Mouse (Mus musculus) myocyte (in vitro differentiated cells): ENCODE data around the gene Brsk2. TPM values are rescaled to one million over a fixed set of nuclear protein-coding genes. Genes with fewer than 3 reads are reported as not detected.

Experiments used
- H3K27me3 ChIP-seq: one replicate; pipeline ENCODE4 v1.6.1; 2011; ENCODE audit not compliant: control insufficient read depth, insufficient read depth, insufficient read length
- H3K36me3 ChIP-seq: one replicate; pipeline ENCODE4 v1.6.1; 2011; ENCODE audit not compliant: control insufficient read depth, insufficient read depth
- H3K4me2 ChIP-seq: one replicate; pipeline ENCODE4 v1.6.1; 2011; ENCODE audit warnings: low read depth, control low read depth
- H3K4me3 ChIP-seq: one replicate; pipeline ENCODE4 v1.5.1; 2011; ENCODE audit warnings: mild to moderate bottlenecking, control low read depth, moderate library complexity
- H3K79me2 ChIP-seq: one replicate; pipeline ENCODE4 v1.6.1; 2011; ENCODE audit not compliant: control insufficient read depth, insufficient read depth
- H3ac ChIP-seq: one replicate; pipeline ENCODE4 v1.6.1; 2011; ENCODE audit not compliant: control insufficient read depth, insufficient read length
- CEBPB ChIP-seq: IDR thresholded peaks from 2 replicates; pipeline ENCODE4 v1.6.1; 2011; ENCODE audit warnings: mild to moderate bottlenecking, moderate library complexity; ENCODE audit not compliant: poor library complexity, insufficient read depth, severe bottlenecking
- E2F4 ChIP-seq: IDR thresholded peaks from one replicate; pipeline ENCODE4 v1.6.1; 2011; ENCODE audit warnings: mild to moderate bottlenecking, control low read depth, moderate library complexity; ENCODE audit not compliant: insufficient read depth
- MAX ChIP-seq: IDR thresholded peaks from one replicate; pipeline ENCODE4 v1.6.1; 2011; ENCODE audit warnings: low read depth, mild to moderate bottlenecking, control low read depth
- MYOD1 ChIP-seq, 3 experiments: IDR thresholded peaks; one replicate each; pipeline ENCODE4 v1.6.1; 2011; ENCODE audit warnings: control low read depth in 2 of 3, low read depth in 2 of 3, mild to moderate bottlenecking in 2 of 3, moderate library complexity in 1 of 3; ENCODE audit not compliant: insufficient read length in 2 of 3, control insufficient read depth in 1 of 3
- MYOG ChIP-seq, 3 experiments: IDR thresholded peaks; one replicate each; pipeline ENCODE4 v1.6.1; 2011; ENCODE audit warnings: control low read depth in 2 of 3, low read depth in 2 of 3, mild to moderate bottlenecking in 2 of 3; ENCODE audit not compliant: insufficient read length in 2 of 3, control insufficient read depth in 1 of 3, insufficient read depth in 1 of 3
- POLR2A ChIP-seq: IDR thresholded peaks from one replicate; pipeline ENCODE4 v1.6.1; 2011; ENCODE audit warnings: low read depth, mild to moderate bottlenecking, control low read depth, moderate library complexity; ENCODE audit not compliant: insufficient read length
- POLR2AphosphoS2 ChIP-seq: IDR thresholded peaks from one replicate; pipeline ENCODE4 v1.6.1; 2011; ENCODE audit warnings: low read depth, control low read depth; ENCODE audit not compliant: insufficient read length
- REST ChIP-seq: IDR thresholded peaks from one replicate; pipeline ENCODE4 v1.6.1; 2011; ENCODE audit warnings: mild to moderate bottlenecking, control low read depth, moderate library complexity; ENCODE audit not compliant: insufficient read depth, insufficient read length
- SRF ChIP-seq: IDR thresholded peaks from one replicate; pipeline ENCODE4 v1.6.1; 2011; ENCODE audit warnings: low read depth; ENCODE audit not compliant: control insufficient read depth, insufficient read length
- TCF12 ChIP-seq: IDR thresholded peaks from one replicate; pipeline ENCODE4 v1.6.1; 2011; ENCODE audit warnings: mild to moderate bottlenecking, control low read depth; ENCODE audit not compliant: poor library complexity, insufficient read depth, severe bottlenecking
- TCF3 ChIP-seq: IDR thresholded peaks from one replicate; pipeline ENCODE4 v1.6.1; 2011; ENCODE audit warnings: low read depth, control low read depth; ENCODE audit not compliant: insufficient read length
- USF1 ChIP-seq: IDR thresholded peaks from one replicate; pipeline ENCODE4 v1.6.1; 2011; ENCODE audit warnings: low read depth, mild to moderate bottlenecking, control low read depth, moderate library complexity
- polyA plus RNA-seq: library from polyadenylated mRNA; unstranded; fragments of >200 nt; fragmentation: generic; extraction: Trizol; gene quantifications from one replicate; pipeline ENCODE4 v1.2.1, GENCODE M21; 2012; ENCODE audit warnings: missing spikeins

The Brsk2 gene
- polyA plus RNA-seq, 1 experiment: 0.05 TPM

DNA sequence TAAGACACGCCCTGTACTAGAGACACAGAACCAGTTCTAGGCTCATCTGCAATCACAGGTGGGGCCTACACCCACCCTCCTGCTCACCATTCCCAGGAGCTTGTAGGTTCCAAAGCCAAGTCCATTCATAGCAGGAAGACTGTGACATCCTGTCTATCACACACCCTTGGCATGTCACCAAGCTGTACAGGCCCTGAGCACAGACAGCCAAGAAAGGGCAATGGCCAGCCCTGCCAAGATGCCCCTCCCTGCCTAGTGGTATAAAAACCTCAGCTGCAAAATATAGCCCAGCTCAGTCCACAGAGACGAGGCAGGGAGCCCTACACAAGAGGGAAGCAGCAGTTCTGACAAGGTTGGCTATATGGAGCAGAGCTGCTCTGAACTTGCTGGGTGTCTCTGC, 84.6 kb downstream of the Brsk2 start:
- Histone ChIP-seq H3K79me2 (peaks cover 37% of the 10 kb centered on the region), H3K4me3 (no peak overlapping the region), H3ac (no peak overlapping the region), H3K4me2 (peak overlapping the region; percentile 63), H3K36me3 (no peaks in the 10 kb centered on the region), H3K27me3 (no peaks in the 10 kb centered on the region)
- TF ChIP-seq E2F4: no peak
- TF ChIP-seq MAX: no peak
- peak; percentile 33 for TF ChIP-seq POLR2AphosphoS2
- TF ChIP-seq CEBPB: no peak
- no peak for TF ChIP-seq TCF3
- peak; percentile 74 for TF ChIP-seq SRF
- TF ChIP-seq POLR2A: peak; percentile 52
- no peak for TF ChIP-seq TCF12
- peak in 1 of 3 experiments; percentile 55 for TF ChIP-seq MYOD1 (IDR thresholded peaks at IDR 0.05; ENCODE audit: control insufficient read depth in 1 of 3, insufficient read length in 2 of 3, low read depth in 2 of 3)
- TF ChIP-seq MYOG (IDR thresholded peaks at IDR 0.05; ENCODE audit: control insufficient read depth in 1 of 3, insufficient read depth in 1 of 3, insufficient read length in 2 of 3, low read depth in 2 of 3): peak in 1 of 3 experiments; percentile 36
- no peak for TF ChIP-seq REST
- TF ChIP-seq USF1: no peak

DNA sequence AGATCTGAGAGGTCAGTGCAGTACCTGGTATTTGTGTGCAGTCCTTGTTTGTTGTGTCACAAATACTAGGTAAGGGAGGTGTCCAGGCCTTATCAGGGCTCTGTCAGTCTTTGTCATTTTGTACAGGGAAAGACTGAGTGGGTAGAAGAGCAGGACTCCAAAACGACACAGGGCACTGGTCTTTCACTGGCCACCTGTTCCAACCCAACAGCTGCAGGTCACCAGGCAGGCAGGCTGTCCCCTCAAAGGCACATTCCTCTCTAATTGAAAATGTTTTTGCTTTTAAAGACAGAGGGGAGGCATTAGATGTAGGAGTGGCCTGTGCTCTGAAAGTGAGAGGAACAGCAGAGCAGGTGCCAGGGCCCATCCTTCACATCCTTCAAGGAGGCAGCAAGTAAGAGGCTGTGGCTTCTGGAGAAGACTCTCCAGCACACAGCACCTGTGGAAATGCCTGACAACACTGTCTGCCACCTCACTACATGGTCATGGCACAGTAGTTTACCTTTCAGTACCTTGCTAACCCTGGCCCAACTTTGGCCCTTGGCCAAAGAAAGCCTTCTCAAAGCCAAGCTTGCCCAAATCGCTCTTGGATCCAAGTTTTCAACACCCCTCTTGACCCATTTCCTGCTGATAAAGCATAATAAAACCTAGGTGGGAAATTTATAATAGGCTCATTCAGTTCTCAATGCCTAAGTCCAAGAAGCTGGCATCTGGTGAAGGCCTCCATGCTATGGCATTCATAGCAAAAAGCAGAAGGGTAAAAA, 85.7 kb downstream of the Brsk2 start:
- no peak overlapping the region for H3ac ChIP-seq

GRCm38 (mm10) chr7:142037553-142038170, 88.1 kb downstream of the Brsk2 start:
- H3ac ChIP-seq: no peak overlapping the region
- H3K4me3 ChIP-seq: no peak overlapping the region
- no peaks in the 10 kb centered on the region for H3K36me3 ChIP-seq
- TF ChIP-seq TCF12: no peak
- TF ChIP-seq MAX: no peak
- no peak for TF ChIP-seq REST
- no peak for TF ChIP-seq TCF3
- TF ChIP-seq MYOD1 (IDR thresholded peaks at IDR 0.05; ENCODE audit: control insufficient read depth in 1 of 3, insufficient read length in 2 of 3, low read depth in 2 of 3): no peak
- no peak for TF ChIP-seq POLR2AphosphoS2
- TF ChIP-seq CEBPB: no peak
- no peak for TF ChIP-seq E2F4
- no peak for TF ChIP-seq USF1
- no peak for TF ChIP-seq SRF
- no peak for TF ChIP-seq POLR2A
- TF ChIP-seq MYOG (IDR thresholded peaks at IDR 0.05; ENCODE audit: control insufficient read depth in 1 of 3, insufficient read depth in 1 of 3, insufficient read length in 2 of 3, low read depth in 2 of 3): no peak
- no peaks in the 10 kb centered on the region for H3K27me3 ChIP-seq
- H3K4me2 ChIP-seq: no peak overlapping the region
- H3K79me2 ChIP-seq: peaks cover 31% of the 10 kb centered on the region

More for the DNA sequence above, 85.7 kb downstream of the Brsk2 start:
- Histone ChIP-seq H3K4me2 (peak overlapping the region; percentile 63), H3K4me3 (no peak overlapping the region), H3K36me3 (no peaks in the 10 kb centered on the region), H3K27me3 (no peaks in the 10 kb centered on the region), H3K79me2 (peaks cover 32% of the 10 kb centered on the region)
- TF ChIP-seq MYOD1 (IDR thresholded peaks at IDR 0.05; ENCODE audit: control insufficient read depth in 1 of 3, insufficient read length in 2 of 3, low read depth in 2 of 3): peak; percentile 37 to 94 (median 93)
- TF ChIP-seq SRF: no peak
- no peak for TF ChIP-seq MAX
- TF ChIP-seq E2F4: no peak
- TF ChIP-seq USF1: no peak
- peak; percentile 95 for TF ChIP-seq TCF12
- no peak for TF ChIP-seq POLR2AphosphoS2
- peak; percentile 80 for TF ChIP-seq TCF3
- TF ChIP-seq REST: no peak
- peak; percentile 55 to 95 (median 83) for TF ChIP-seq MYOG (IDR thresholded peaks at IDR 0.05; ENCODE audit: control insufficient read depth in 1 of 3, insufficient read depth in 1 of 3, insufficient read length in 2 of 3, low read depth in 2 of 3)
- no peak for TF ChIP-seq POLR2A
- TF ChIP-seq CEBPB: no peak

DNA sequence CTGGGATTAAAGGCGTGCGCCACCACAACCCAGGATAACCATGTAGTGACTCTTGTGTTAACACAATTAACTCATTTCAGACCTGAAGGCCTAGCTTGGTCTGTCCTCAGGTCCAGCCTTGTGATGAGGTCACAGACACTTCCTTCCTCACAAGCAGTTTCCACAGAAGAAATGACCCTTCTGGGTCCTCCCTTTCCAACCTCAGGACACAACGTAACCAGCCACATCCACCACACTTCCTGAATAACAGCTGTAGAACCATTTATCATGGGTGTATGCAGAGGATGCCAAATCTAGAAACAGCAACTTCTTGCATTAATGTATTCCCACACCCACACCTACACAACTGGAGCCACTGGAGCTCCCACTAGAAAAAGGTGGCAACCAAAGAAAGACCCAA, 91.2 kb downstream of the Brsk2 start:
- Histone ChIP-seq H3K4me2 (no peak overlapping the region), H3ac (no peak overlapping the region), H3K79me2 (peaks cover 40% of the 10 kb centered on the region), H3K4me3 (no peak overlapping the region), H3K27me3 (no peaks in the 10 kb centered on the region), H3K36me3 (no peaks in the 10 kb centered on the region)
- TF ChIP-seq REST: no peak
- TF ChIP-seq MYOD1 (IDR thresholded peaks at IDR 0.05; ENCODE audit: control insufficient read depth in 1 of 3, insufficient read length in 2 of 3, low read depth in 2 of 3): no peak
- no peak for TF ChIP-seq TCF12
- TF ChIP-seq TCF3: no peak
- TF ChIP-seq POLR2A: no peak
- TF ChIP-seq CEBPB: no peak
- no peak for TF ChIP-seq USF1
- TF ChIP-seq E2F4: no peak
- TF ChIP-seq MYOG (IDR thresholded peaks at IDR 0.05; ENCODE audit: control insufficient read depth in 1 of 3, insufficient read depth in 1 of 3, insufficient read length in 2 of 3, low read depth in 2 of 3): no peak
- no peak for TF ChIP-seq SRF
- TF ChIP-seq POLR2AphosphoS2: no peak
- no peak for TF ChIP-seq MAX
